In the genomic region with DNA sequence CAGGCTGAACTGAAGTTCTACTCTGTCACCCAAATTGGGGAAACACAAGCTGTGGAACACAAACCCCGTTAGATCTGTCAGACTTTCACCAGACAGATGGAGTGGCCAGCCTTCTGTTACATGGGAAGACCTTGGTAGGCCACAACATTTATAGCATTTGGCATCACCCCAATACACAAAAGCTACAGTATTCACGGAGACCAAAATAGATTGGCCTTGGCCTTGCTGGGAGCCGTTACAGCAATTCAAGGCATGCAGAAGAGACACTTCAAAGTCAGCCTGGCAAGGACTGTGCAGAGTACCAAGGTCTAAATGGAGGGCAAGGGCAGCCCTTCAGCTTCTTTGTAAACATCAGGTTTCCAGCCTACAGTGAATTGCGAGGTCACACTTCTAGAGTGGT, we compare ENCODE assay signal across 12 mouse cellular contexts.
A peak's percentile ranks its signal among the peaks of the same experiment; 100 is the strongest.
DNase-seq lines count a peak whose midpoint lies in the region; ATAC-seq lines count a peak whose summit lies in the region.
"Had no signal": no experiment of that assay in that cellular context is flagged by ENCODE, and none has a peak within 500 bp of the region (broad histone marks: within the 10 kb centered on the region; RNA-seq: fewer than 3 reads in every experiment).

No protein-coding gene starts in this region.

- H3K4me1 ChIP-seq in embryonic facial prominence, embryonic 14.5 days (ENCODE audit: control insufficient read depth, insufficient read depth, low read length) = no peaks in the 10 kb centered on the region
- H3K4me1 ChIP-seq in embryonic facial prominence, embryonic 10.5 days = no peaks in the 10 kb centered on the region
- H3K4me1 ChIP-seq: forebrain, embryonic 10.5 days; stomach, embryonic 15.5 days had no signal

- H3K27ac ChIP-seq in embryonic facial prominence, embryonic 14.5 days (replicated peaks; ENCODE audit: low read depth, low read length) = no peak overlapping the region
- H3K27ac ChIP-seq in embryonic facial prominence, embryonic 10.5 days (replicated peaks) = no peak overlapping the region
- H3K27ac ChIP-seq: forebrain, embryonic 10.5 days; stomach, embryonic 15.5 days had no signal

- ATAC-seq in embryonic facial prominence, embryonic 14.5 days (ENCODE audit: low read depth) = no peak
- ATAC-seq: Patski had no signal

- intact Hi-C loops in gastrocnemius, postnatal 14 days (cut with DNase I; ENCODE audit: low total_unique reads) = no loop called here

- H3K36me3 ChIP-seq in embryonic facial prominence, embryonic 14.5 days (ENCODE audit: control insufficient read depth, insufficient read depth, low read length) = no peaks in the 10 kb centered on the region
- 0 out of 2 replicates have a peak, but pooled peaks cover under 1% of the 10 kb centered on the region for H3K36me3 ChIP-seq in embryonic facial prominence, embryonic 10.5 days (replicated peaks)
- H3K36me3 ChIP-seq: forebrain, embryonic 10.5 days; stomach, embryonic 15.5 days had no signal

- WGBS in embryonic facial prominence, embryonic 14.5 days = 75% methylated on average over 4 of the region's 4 CpGs
- 90% methylated on average over 4 of the region's 4 CpGs for WGBS in embryonic facial prominence, embryonic 10.5 days

- no peak overlapping the region for H3K4me2 ChIP-seq in embryonic facial prominence, embryonic 14.5 days (ENCODE audit: low read depth, low read length)
- H3K4me2 ChIP-seq: stomach, embryonic 15.5 days had no signal

- H3K9ac ChIP-seq in embryonic facial prominence, embryonic 14.5 days (ENCODE audit: low read depth, low read length) = no peak overlapping the region
- H3K9ac ChIP-seq: stomach, embryonic 15.5 days had no signal

- H3K4me3 ChIP-seq in embryonic facial prominence, embryonic 14.5 days (ENCODE audit: low read depth, low read length) = no peak overlapping the region
- H3K4me3 ChIP-seq in embryonic facial prominence, embryonic 10.5 days = no peak overlapping the region
- H3K4me3 ChIP-seq: forebrain, embryonic 10.5 days; megakaryocyte, embryonic 14.5 days; stomach, embryonic 15.5 days had no signal

- no peaks in the 10 kb centered on the region for H3K9me3 ChIP-seq in embryonic facial prominence, embryonic 14.5 days (ENCODE audit: control insufficient read depth, low read length)
- H3K9me3 ChIP-seq in embryonic facial prominence, embryonic 10.5 days = no peaks in the 10 kb centered on the region
- H3K9me3 ChIP-seq: forebrain, embryonic 10.5 days; megakaryocyte, embryonic 14.5 days; stomach, embryonic 15.5 days had no signal

- DNase-seq in embryonic facial prominence, embryonic 14.5 days (ENCODE audit: low spot score) = peak; percentile 19
- DNase-seq in embryonic facial prominence, embryonic 10.5 days (ENCODE audit: low spot score) = no peak
- peak; percentile 56 for DNase-seq in adipocyte (ENCODE audit: low spot score)
- peak; percentile 11 for DNase-seq in gastrocnemius, postnatal 14 days
- DNase-seq in lung, adult 18-20 months = peak; percentile 53 to 62
- DNase-seq in thymus, postnatal 4 days = no peak
- DNase-seq in frontal cortex, postnatal 14 days (ENCODE audit: low spot score in 2 of 2) = no peak
- DNase-seq in liver = no peak

- no peaks in the 10 kb centered on the region for H3K27me3 ChIP-seq in embryonic facial prominence, embryonic 14.5 days (replicated peaks; ENCODE audit: control insufficient read depth, insufficient read depth, low read length)
- H3K27me3 ChIP-seq in embryonic facial prominence, embryonic 10.5 days (replicated peaks; ENCODE audit: low read depth, poor library complexity, severe bottlenecking) = no peaks in the 10 kb centered on the region
- H3K27me3 ChIP-seq: megakaryocyte, embryonic 14.5 days; Patski; stomach, embryonic 15.5 days had no signal

Comparison
In these comparisons a context has a peak if more than half of its experiments do, and no peak if none do; other contexts are left out.
1. DNase-seq: peak in embryonic facial prominence, embryonic 14.5 days (single experiment), adipocyte (single experiment), gastrocnemius, postnatal 14 days (single experiment) and lung, adult 18-20 months (2 of 2); none in embryonic facial prominence, embryonic 10.5 days (single experiment), thymus, postnatal 4 days (single experiment), frontal cortex, postnatal 14 days (0 of 2) and liver (single experiment).